Mouse (Mus musculus) skeletal muscle tissue, postnatal 0 days (tissue): ENCODE measurements around the gene Cdip1. TPM values are rescaled to one million over a fixed set of nuclear protein-coding genes. Genes with fewer than 3 reads are reported as not detected.

Experiments used
- polyA plus RNA-seq: library from polyadenylated mRNA; unstranded; fragments of >200 nt; fragmentation: Nextera tagmentation; extraction: Ambion mirVana; gene quantifications from 2 replicates; pipeline ENCODE4 v1.2.1, GENCODE M21; 2015

Cdip1 gene
- 121 and 134 TPM in 2 replicates for polyA plus RNA-seq

GRCm38 (mm10) chr16:4789810-4790559, at the start of gene Cdip1:
TSS of gene Cdip1 (minus strand) at chr16:4790292.

GRCm38 (mm10) chr16:4835191-4835590, 45.1 kb upstream of the Cdip1 start, which contains the start of gene 4930562C15Rik:
TSS of gene 4930562C15Rik (plus strand) at chr16:4835416.

GRCm38 (mm10) chr16:4725780-4726527, 64.1 kb downstream of the Cdip1 start, which contains the start of gene Hmox2:
TSS of gene Hmox2 (plus strand) at chr16:4726361.

GRCm38 (mm10) chr16:4718753-4719518, 71.2 kb downstream of the Cdip1 start, which contains the start of gene Nmral1:
TSS of gene Nmral1 (minus strand) at chr16:4719356.

Other genes with a start within 250 kb of the Cdip1 start
- gene Srl, start 248.5 kb downstream of the Cdip1 start, polyA plus RNA-seq, result 432 and 507 TPM in 2 replicates
- 7.8 and 8.1 TPM in 2 replicates for gene Tfap4, start 230.4 kb downstream of the Cdip1 start, polyA plus RNA-seq
- 12.3 and 14.4 TPM in 2 replicates for gene Glis2, start 195.6 kb downstream of the Cdip1 start, polyA plus RNA-seq
- gene Pam16, start 165.3 kb downstream of the Cdip1 start, polyA plus RNA-seq, result 110 and 139 TPM in 2 replicates
- gene Vasn, start 150.4 kb downstream of the Cdip1 start, polyA plus RNA-seq, result 5.5 and 7.0 TPM in 2 replicates
- gene Dnaja3, start 150.3 kb downstream of the Cdip1 start, polyA plus RNA-seq, result 92.8 and 95.1 TPM in 2 replicates
- gene Coro7, start 110.5 kb downstream of the Cdip1 start, polyA plus RNA-seq, result 6.4 and 9.4 TPM in 2 replicates
- gene Nmral1, start 70.9 kb downstream of the Cdip1 start, polyA plus RNA-seq, result 9.6 and 11.7 TPM in 2 replicates
- gene Hmox2, start 63.9 kb downstream of the Cdip1 start, polyA plus RNA-seq, result 58.7 and 65.2 TPM in 2 replicates
- 0.12 and 0.14 TPM in 2 replicates for gene 4930562C15Rik, start 45.1 kb upstream of the Cdip1 start, polyA plus RNA-seq
- 34.4 and 37.2 TPM in 2 replicates for gene Ubald1, start 90.0 kb upstream of the Cdip1 start, polyA plus RNA-seq
- gene Mgrn1, start 96.0 kb upstream of the Cdip1 start, polyA plus RNA-seq, result 61.0 and 64.5 TPM in 2 replicates
- gene Nudt16l1, start 148.5 kb upstream of the Cdip1 start, polyA plus RNA-seq, result 82.1 and 91.1 TPM in 2 replicates
- gene Anks3, start 173.9 kb upstream of the Cdip1 start, polyA plus RNA-seq, result 20.7 and 21.9 TPM in 2 replicates
- not detected in 2 replicates for gene Sept12, start 207.6 kb upstream of the Cdip1 start, polyA plus RNA-seq
- 1.2 and 1.6 TPM in 2 replicates for gene Smim22, start 217.0 kb upstream of the Cdip1 start, polyA plus RNA-seq
- gene Rogdi, start 223.3 kb upstream of the Cdip1 start, polyA plus RNA-seq, result 24.9 and 29.7 TPM in 2 replicates